33 mouse cellular contexts compared by ENCODE assay signal in genomic region chr19:32732922-32733321, GRCm38 (mm10).
"Had no signal": no experiment of that assay in that cellular context is flagged by ENCODE, and none has a peak within 500 bp of the region (broad histone marks: within the 10 kb centered on the region; RNA-seq: fewer than 3 reads in every experiment).

No protein-coding gene starts in this region.

- H3K4me3 ChIP-seq: heart, embryonic 10.5 days; heart, embryonic 12.5 days; heart, embryonic 13.5 days; heart, embryonic 15.5 days; hindbrain, embryonic 10.5 days; hindbrain, embryonic 12.5 days; hindbrain, embryonic 13.5 days; hindbrain, embryonic 15.5 days; kidney, embryonic 15.5 days; layer of hippocampus, adult 2 months; left cerebral cortex, adult 2 months had no signal

- H3K36me3 ChIP-seq: heart, embryonic 10.5 days; heart, embryonic 12.5 days; heart, embryonic 13.5 days; heart, embryonic 15.5 days; hindbrain, embryonic 10.5 days; hindbrain, embryonic 12.5 days; hindbrain, embryonic 13.5 days; hindbrain, embryonic 15.5 days; kidney, embryonic 15.5 days had no signal

- H3K4me2 ChIP-seq: heart, embryonic 11.5 days; heart, embryonic 12.5 days; heart, embryonic 13.5 days; heart, embryonic 15.5 days; hindbrain, embryonic 12.5 days; hindbrain, embryonic 13.5 days; hindbrain, embryonic 14.5 days; hindbrain, embryonic 15.5 days; kidney, embryonic 15.5 days had no signal

- H3K9ac ChIP-seq: heart, embryonic 12.5 days; heart, embryonic 13.5 days; heart, embryonic 15.5 days; hindbrain, embryonic 12.5 days; hindbrain, embryonic 13.5 days; hindbrain, embryonic 14.5 days; hindbrain, embryonic 15.5 days; kidney, embryonic 15.5 days had no signal

- H3K4me1 ChIP-seq: heart, embryonic 10.5 days; heart, embryonic 12.5 days; heart, embryonic 13.5 days; heart, embryonic 15.5 days; hindbrain, embryonic 10.5 days; hindbrain, embryonic 12.5 days; hindbrain, embryonic 13.5 days; hindbrain, embryonic 15.5 days; kidney, embryonic 15.5 days had no signal

- ATAC-seq: hindbrain, embryonic 16.5 days; hindbrain, postnatal 0 days; inflammation-experienced regulatory T-cells, adult 6 months had no signal

- H3K27ac ChIP-seq: heart, embryonic 10.5 days; heart, embryonic 13.5 days; heart, embryonic 15.5 days; hindbrain, embryonic 10.5 days; hindbrain, embryonic 12.5 days; hindbrain, embryonic 13.5 days; hindbrain, embryonic 14.5 days; hindbrain, embryonic 15.5 days; hindbrain, postnatal 0 days; kidney, embryonic 15.5 days; kidney, postnatal 0 days; layer of hippocampus, adult 2 months; left cerebral cortex, adult 2 months had no signal

- H3K27me3 ChIP-seq: heart, embryonic 15.5 days had no signal

- DNase-seq: heart, postnatal 10 days; heart, postnatal 14 days; heart, postnatal 36 days; heart, postnatal 4 days; kidney, adult 11 months; kidney, adult 18-20 months; kidney, adult 2 months; kidney, adult 8-10 months; kidney, adult 9 months; kidney, postnatal 10 days; kidney, postnatal 14 days; kidney, postnatal 25 days; kidney, postnatal 36 days; kidney, postnatal 4 days; layer of hippocampus, adult 9-11 months; layer of hippocampus, postnatal 36 days had no signal

- H3K9me3 ChIP-seq: heart, embryonic 10.5 days; heart, embryonic 12.5 days; heart, embryonic 13.5 days; heart, embryonic 15.5 days; hindbrain, embryonic 10.5 days; hindbrain, embryonic 12.5 days; hindbrain, embryonic 13.5 days; hindbrain, embryonic 15.5 days; kidney, embryonic 15.5 days had no signal
